Comparison of ENCODE assay signal across 8 mouse cellular contexts in the genomic region with DNA sequence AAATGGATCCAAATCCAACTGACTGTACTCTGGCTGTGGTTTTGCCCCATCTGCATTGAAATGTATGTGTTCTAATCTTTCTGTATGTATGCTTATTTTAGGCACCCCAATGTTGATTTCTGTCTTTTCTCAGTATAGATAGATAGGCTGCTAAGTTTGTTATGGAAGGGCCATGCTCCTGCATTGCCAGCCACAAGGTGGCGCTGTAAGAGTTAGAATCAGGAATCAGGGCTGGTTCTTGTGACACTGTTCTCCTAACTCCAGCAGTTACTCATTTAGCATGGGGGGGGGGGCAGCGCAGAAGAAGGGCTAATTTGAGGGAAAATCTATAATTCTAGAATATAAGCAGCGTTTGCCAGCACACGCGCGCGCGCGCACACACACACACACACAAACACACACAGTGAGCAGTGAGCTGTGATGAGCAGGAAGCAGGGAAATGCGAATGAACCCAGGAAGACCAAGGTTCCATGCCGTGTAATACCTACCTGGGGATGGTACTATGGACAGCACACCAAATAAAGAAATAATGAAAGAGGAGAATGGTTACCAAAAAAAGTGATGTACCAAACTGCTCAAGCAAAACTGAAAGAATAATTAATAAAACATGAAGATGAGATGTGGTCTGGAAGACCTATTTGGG.
DNase-seq lines count a peak whose midpoint lies in the region; ATAC-seq and TF ChIP-seq lines count a peak whose summit lies in the region.

No protein-coding gene starts in this region.

- no peak for TF ChIP-seq POLR2A in kidney, adult 2 months (IDR thresholded peaks at IDR 0.05; ENCODE audit: low read depth, low read length)

- H3K36me3 ChIP-seq in kidney, adult 2 months (ENCODE audit: control insufficient read depth, insufficient read depth, low read length) = no peaks in the 10 kb centered on the region
- H3K36me3 ChIP-seq in limb, embryonic 10.5 days = no peaks in the 10 kb centered on the region
- H3K36me3 ChIP-seq in neural tube, embryonic 12.5 days = peaks cover 13% of the 10 kb centered on the region

- 67% methylated on average over 11 of the region's 11 CpGs for WGBS in kidney, adult 2 months
- 69% methylated on average over 11 of the region's 11 CpGs for WGBS in limb, embryonic 10.5 days
- 63% methylated on average over 11 of the region's 11 CpGs for WGBS in neural tube, embryonic 12.5 days

- H3K4me1 ChIP-seq in kidney, adult 2 months (ENCODE audit: control insufficient read depth, insufficient read depth, low read length) = no peaks in the 10 kb centered on the region
- no peaks in the 10 kb centered on the region for H3K4me1 ChIP-seq in limb, embryonic 10.5 days
- peaks cover 2% of the 10 kb centered on the region; the same call in 1 of the 2 replicates for H3K4me1 ChIP-seq in neural tube, embryonic 12.5 days

- no peaks in the 10 kb centered on the region for H3K27me3 ChIP-seq in kidney, adult 2 months (replicated peaks; ENCODE audit: control insufficient read depth, insufficient read depth, low read length)
- no peaks in the 10 kb centered on the region for H3K27me3 ChIP-seq in limb, embryonic 10.5 days (ENCODE audit: low read depth, poor library complexity, severe bottlenecking)
- no peaks in the 10 kb centered on the region for H3K27me3 ChIP-seq in neural tube, embryonic 12.5 days (replicated peaks)

- DNase-seq in 3134 (ENCODE audit: extremely low read depth, insufficient read length, low spot score) (peak; percentile 30), R1 (ENCODE audit: low read depth, low spot score) (peak; percentile 52)
- peak; percentile 79 to 84 for DNase-seq in cerebellum, postnatal 10 days
- DNase-seq in frontal cortex, postnatal 25 days (ENCODE audit: low spot score in 2 of 2) = peak; percentile 50 to 66
- DNase-seq in kidney, adult 2 months = peak; percentile 55
- peak; percentile 78 for DNase-seq in limb, embryonic 10.5 days (ENCODE audit: low spot score)
- DNase-seq in thymus, postnatal 4 days = peak; percentile 77

- H3K4me3 ChIP-seq in kidney, adult 2 months (ENCODE audit: insufficient read depth, low read depth, low read length) = no peak overlapping the region
- no peak overlapping the region for H3K4me3 ChIP-seq in limb, embryonic 10.5 days
- no peak overlapping the region for H3K4me3 ChIP-seq in neural tube, embryonic 12.5 days

- H3K9me3 ChIP-seq in limb, embryonic 10.5 days (replicated peaks) = no peaks in the 10 kb centered on the region
- H3K9me3 ChIP-seq in neural tube, embryonic 12.5 days = no peaks in the 10 kb centered on the region

- H3K27ac ChIP-seq in kidney, adult 2 months (ENCODE audit: insufficient read depth, low read depth, low read length) = no peak overlapping the region
- H3K27ac ChIP-seq in limb, embryonic 10.5 days = no peak overlapping the region
- no peak overlapping the region for H3K27ac ChIP-seq in neural tube, embryonic 12.5 days

- peak; percentile 59 for ATAC-seq in neural tube, embryonic 12.5 days (ENCODE audit: low FRiP score, low read depth)

- peak; percentile 85 for TF ChIP-seq CTCF in kidney, adult 2 months (conservative IDR thresholded peaks at IDR 0.05; ENCODE audit: insufficient read depth, insufficient read length, low read depth, low read length)

- H3K4me2 ChIP-seq in neural tube, embryonic 12.5 days (replicated peaks) = no peak overlapping the region

- H3K9ac ChIP-seq in neural tube, embryonic 12.5 days = no peak overlapping the region

Comparison
In these comparisons a context has a peak if more than half of its experiments do, and no peak if none do; other contexts are left out.
1. DNase-seq: peak in every context shown above with its lines; median percentile 82 in cerebellum, postnatal 10 days; 78 in limb, embryonic 10.5 days; 77 in thymus, postnatal 4 days; 58 in frontal cortex, postnatal 25 days; 55 in kidney, adult 2 months; 52 in R1; 30 in 3134.